Mouse (Mus musculus) small intestine, adult 10 weeks (tissue): ENCODE data around the gene Ccr6. TPM values are rescaled to one million over a fixed set of nuclear protein-coding genes. Genes with fewer than 3 reads are reported as not detected.

Source experiments
- polyA plus RNA-seq: library from polyadenylated mRNA; stranded (reverse); fragments of 350-450 nt; fragmentation: Illumina TruSeq; extraction: RNeasy Lipid Tissue Mini Kit (QIAGEN cat#74804); gene quantifications from one replicate; pipeline ENCODE4 v1.2.3, GENCODE M21; 2014; ENCODE audit warnings: low replicate concordance

The Ccr6 gene
- not detected for polyA plus RNA-seq

GRCm38 (mm10) chr17:8235743-8236142, at the start of gene Ccr6:
Gene Ccr6 (plus strand): TSS chr17:8236043.

DNA sequence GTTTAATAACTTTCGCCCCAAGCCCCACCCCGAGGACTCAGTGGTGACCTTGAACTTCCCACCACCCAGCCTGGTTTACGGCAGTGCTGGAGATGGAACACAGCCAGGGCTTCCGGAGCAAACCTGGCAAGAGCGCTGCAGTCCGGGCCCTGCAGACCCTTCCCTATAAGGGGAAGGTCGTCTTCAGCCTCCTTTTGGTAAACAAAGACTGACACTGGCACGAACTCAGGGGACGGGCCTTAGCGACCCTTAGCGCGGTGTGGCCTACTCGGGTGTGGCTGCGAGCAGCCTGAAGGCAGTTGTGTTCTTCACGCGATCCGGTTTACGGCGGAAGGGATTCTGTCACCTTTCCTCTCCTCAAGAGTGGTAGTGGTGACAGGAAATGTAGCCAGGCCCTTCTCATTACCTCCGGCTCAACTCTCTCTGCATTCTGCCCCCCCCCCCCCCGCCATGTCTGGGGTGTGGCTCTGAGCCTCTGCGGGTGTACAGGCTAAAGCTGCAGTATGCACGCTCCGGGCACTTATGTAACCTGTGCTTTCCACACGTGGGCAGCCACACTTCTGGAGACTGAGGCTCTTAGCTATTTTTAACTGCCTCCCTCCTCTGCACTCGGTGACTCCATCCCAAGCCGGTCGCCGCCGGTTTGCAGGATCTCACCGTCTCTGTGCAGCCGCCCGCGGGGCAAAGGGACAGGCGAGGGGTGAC, 47.1 kb downstream of the Ccr6 start, which contains the start of gene Mpc1:
Gene Mpc1, plus strand, starts transcription at position 84 of the 705 bp plus-strand sequence.

Other genes starting within 250 kb of the Ccr6 start
- not detected for gene Gm49673, start 88.3 kb upstream of the Ccr6 start, polyA plus RNA-seq
- 14.9 TPM for gene Rnaset2a, start 87.9 kb upstream of the Ccr6 start, polyA plus RNA-seq
- 21.5 TPM for gene Fgfr1op, start 70.5 kb upstream of the Ccr6 start, polyA plus RNA-seq
- 508 TPM for gene Mpc1, start 46.9 kb downstream of the Ccr6 start, polyA plus RNA-seq
- 86.7 TPM for gene Sft2d1, start 75.1 kb downstream of the Ccr6 start, polyA plus RNA-seq
- 0.37 TPM for gene Prr18, start 101.4 kb downstream of the Ccr6 start, polyA plus RNA-seq
- gene T2, start 119.9 kb downstream of the Ccr6 start, polyA plus RNA-seq = not detected
- not detected for gene T, start 198.4 kb downstream of the Ccr6 start, polyA plus RNA-seq